In genomic region chr3:30553741-30554140, GRCm38 (mm10) we compare ENCODE assay signal across 36 mouse cellular contexts. TPM values are rescaled to one million over a fixed set of nuclear protein-coding genes. Genes with fewer than 3 reads are reported as not detected.
DNase-seq lines count a peak whose midpoint lies in the region; ATAC-seq lines count a peak whose summit lies in the region.
"Had no signal": no experiment of that assay in that cellular context is flagged by ENCODE, and none has a peak within 500 bp of the region (broad histone marks: within the 10 kb centered on the region; RNA-seq: fewer than 3 reads in every experiment).

No protein-coding gene starts in this region.

- H3K36me3 ChIP-seq in intestine, embryonic 16.5 days (ENCODE audit: control insufficient read depth, insufficient read depth, low read length), result no peaks in the 10 kb centered on the region
- H3K36me3 ChIP-seq: embryonic facial prominence, embryonic 13.5 days; forebrain, embryonic 10.5 days; forebrain, embryonic 15.5 days; heart, embryonic 12.5 days; limb, embryonic 13.5 days; liver, embryonic 13.5 days; neural tube, embryonic 15.5 days had no signal

- H3K4me1 ChIP-seq in intestine, embryonic 16.5 days (ENCODE audit: control insufficient read depth, insufficient read depth, low read length), result no peaks in the 10 kb centered on the region; the same call in 1 of the 2 replicates
- H3K4me1 ChIP-seq: embryonic facial prominence, embryonic 13.5 days; forebrain, embryonic 10.5 days; forebrain, embryonic 15.5 days; liver, embryonic 13.5 days; neural tube, embryonic 15.5 days had no signal

- no peak overlapping the region for H3K4me2 ChIP-seq in intestine, embryonic 16.5 days (ENCODE audit: low read depth, low read length)
- H3K4me2 ChIP-seq: embryonic facial prominence, embryonic 13.5 days; forebrain, embryonic 15.5 days; heart, embryonic 12.5 days; hindbrain, embryonic 14.5 days; limb, embryonic 13.5 days; liver, embryonic 13.5 days; neural tube, embryonic 15.5 days had no signal

- ATAC-seq in intestine, embryonic 16.5 days, result peak; percentile 56; the same call in 1 of the 2 replicates
- ATAC-seq: forebrain, embryonic 15.5 days; lung, postnatal 0 days had no signal

- H3K9ac ChIP-seq in intestine, embryonic 16.5 days (ENCODE audit: low read depth, low read length), result no peak overlapping the region
- H3K9ac ChIP-seq: embryonic facial prominence, embryonic 13.5 days; forebrain, embryonic 15.5 days; heart, embryonic 12.5 days; hindbrain, embryonic 14.5 days; limb, embryonic 13.5 days; liver, embryonic 13.5 days; neural tube, embryonic 15.5 days had no signal

- no peaks in the 10 kb centered on the region for H3K9me3 ChIP-seq in intestine, embryonic 16.5 days (ENCODE audit: control insufficient read depth, low read length)
- H3K9me3 ChIP-seq: embryonic facial prominence, embryonic 13.5 days; forebrain, embryonic 10.5 days; forebrain, embryonic 15.5 days; heart, embryonic 12.5 days; limb, embryonic 13.5 days; liver, embryonic 13.5 days; neural tube, embryonic 15.5 days had no signal

- DNase-seq in NIH3T3 (ENCODE audit: low read depth), result peak; percentile 11
- DNase-seq in kidney, adult 9 months, result peak; percentile 49
- peak; percentile 31 for DNase-seq in kidney, postnatal 14 days
- DNase-seq in embryo, embryonic 11 days, result no peak
- DNase-seq in left cerebral cortex, adult 8-10 months (ENCODE audit: low spot score in 2 of 2), result no peak
- DNase-seq in adrenal gland, postnatal 10 days, result no peak
- DNase-seq: adrenal gland, postnatal 14 days; B cell, adult 2 months; cerebellum, adult 11 months; cerebellum, adult 9-11 months; gastrocnemius, adult 2 months; heart, adult 2 months; liver, embryonic 13.5 days; lung, adult 18-20 months; midbrain, embryonic 14.5 days; right cerebral cortex, postnatal 4 days; thymus, adult 2 months; thymus, postnatal 4 days had no signal

- WGBS in intestine, embryonic 16.5 days, result 52% methylated on average over 6 of the region's 6 CpGs

- H3K27ac ChIP-seq in intestine, embryonic 16.5 days (ENCODE audit: low read length), result no peak overlapping the region
- H3K27ac ChIP-seq: embryonic facial prominence, embryonic 13.5 days; forebrain, embryonic 10.5 days; forebrain, embryonic 15.5 days; gastrocnemius, adult 2 months; heart, adult 2 months; hindbrain, embryonic 14.5 days; layer of hippocampus, adult 2 months; left cerebral cortex, adult 2 months; limb, embryonic 13.5 days; liver, embryonic 13.5 days; macrophage; neural tube, embryonic 15.5 days; stomach, postnatal 0 days had no signal

- H3K4me3 ChIP-seq in intestine, embryonic 16.5 days (ENCODE audit: low read length), result no peak overlapping the region
- H3K4me3 ChIP-seq: embryonic facial prominence, embryonic 13.5 days; forebrain, embryonic 10.5 days; forebrain, embryonic 15.5 days; gastrocnemius, adult 2 months; heart, adult 2 months; heart, embryonic 12.5 days; layer of hippocampus, adult 2 months; left cerebral cortex, adult 2 months; limb, embryonic 13.5 days; liver, embryonic 13.5 days; neural tube, embryonic 15.5 days had no signal

- H3K27me3 ChIP-seq in intestine, embryonic 16.5 days (replicated peaks; ENCODE audit: control insufficient read depth, insufficient read depth, low read length), result no peaks in the 10 kb centered on the region
- H3K27me3 ChIP-seq: embryonic facial prominence, embryonic 13.5 days; forebrain, embryonic 15.5 days; heart, embryonic 12.5 days; limb, embryonic 13.5 days; liver, embryonic 13.5 days; neural tube, embryonic 15.5 days had no signal

RNA-seq across cellular contexts. Expression of gene Mecom, which starts 5.9 kb away (rescaled TPM):
- 10.2 and 11.5 TPM in 2 replicates for polyA plus RNA-seq in intestine, embryonic 16.5 days (2015; fragmentation: Nextera tagmentation; extraction: Ambion mirVana)
- total RNA-seq in left cerebral cortex, adult 8-10 months (2022), result 1 to 10 TPM; 3.4 to 6.2 (median 5.2) TPM
- total RNA-seq in adrenal gland, postnatal 10 days (2021), result 10 to 100 TPM; 14.9 to 20.3 TPM
- polyA plus RNA-seq: macrophage had no signal

RNA-seq across cellular contexts. Expression of gene Actrt3, which starts 46.0 kb away (rescaled TPM):
- polyA plus RNA-seq in intestine, embryonic 16.5 days (2015; fragmentation: Nextera tagmentation; extraction: Ambion mirVana), result 0.12 and 0.33 TPM in 2 replicates
- total RNA-seq in left cerebral cortex, adult 8-10 months (2022), result 1 to 10 TPM in 2 of 4 experiments, under 1 TPM in 2; 0.95 to 1.9 (median 1.2) TPM
- not detected for total RNA-seq in adrenal gland, postnatal 10 days (2021)
- total RNA-seq: adrenal gland, postnatal 14 days; gastrocnemius, adult 2 months; gastrocnemius, postnatal 4 days; heart, adult 2 months; hematopoietic stem cell, adult 5-6 weeks; megakaryocyte-erythroid progenitor cell, adult 5-6 weeks had no signal
- polyA plus RNA-seq: heart, adult 2 months; heart, embryonic 12.5 days; heart, postnatal 0 days; liver, embryonic 13.5 days; lung, postnatal 0 days; macrophage; spleen, adult 2 months; stomach, postnatal 0 days; thymus, adult 2 months had no signal

RNA-seq across cellular contexts. Expression of gene Mynn, which starts 48.1 kb away (rescaled TPM):
- 20.6 and 21.7 TPM in 2 replicates for polyA plus RNA-seq in intestine, embryonic 16.5 days (2015; fragmentation: Nextera tagmentation; extraction: Ambion mirVana)
- total RNA-seq in left cerebral cortex, adult 8-10 months (2022), result 10 to 100 TPM; 14.5 to 19.6 (median 17.5) TPM
- total RNA-seq in adrenal gland, postnatal 10 days (2021), result 10 to 100 TPM; 17.4 to 23.7 TPM

Comparison
In these comparisons a context has a peak if more than half of its experiments do, and no peak if none do; other contexts are left out.
1. DNase-seq: peak in NIH3T3 (single experiment), kidney, adult 9 months (single experiment) and kidney, postnatal 14 days (single experiment); none in embryo, embryonic 11 days (single experiment), left cerebral cortex, adult 8-10 months (0 of 2) and adrenal gland, postnatal 10 days (single experiment).